Mouse (Mus musculus): ENCODE results near the gene Usp36.

The Usp36 gene

GRCm38 (mm10) chr11:118248150-118249011, 41.7 kb downstream of the Usp36 start, which contains the start of gene Cyth1:
Gene Cyth1 (minus strand): TSS chr11:118248592.
- DNase-seq (ENCODE audit: low read depth, low spot score) = peak; percentile 99

- DNase-seq (ENCODE audit: low read depth, low spot score) = no peak
Measured at GRCm38 (mm10) chr11:118247359-118248095, 42.5 kb downstream of the Usp36 start.

- no peak for DNase-seq (ENCODE audit: low read depth, low spot score)
Measured at GRCm38 (mm10) chr11:118246724-118247123, 43.3 kb downstream of the Usp36 start.

GRCm38 (mm10) chr11:118245130-118245529, 44.9 kb downstream of the Usp36 start:
- DNase-seq (ENCODE audit: low read depth, low spot score) = no peak

- DNase-seq (ENCODE audit: low read depth, low spot score) = no peak
Measured at GRCm38 (mm10) chr11:118243627-118244261, 46.3 kb downstream of the Usp36 start.

- DNase-seq (ENCODE audit: low read depth, low spot score) = no peak
Measured at GRCm38 (mm10) chr11:118242506-118242905, 47.5 kb downstream of the Usp36 start.

- no peak for DNase-seq (ENCODE audit: low read depth, low spot score)
Measured at GRCm38 (mm10) chr11:118240388-118240787, 49.7 kb downstream of the Usp36 start.

- DNase-seq (ENCODE audit: low read depth, low spot score) = no peak
Measured at GRCm38 (mm10) chr11:118239281-118240198, 50.5 kb downstream of the Usp36 start.

GRCm38 (mm10) chr11:118236520-118237190, 53.4 kb downstream of the Usp36 start:
- no peak for DNase-seq (ENCODE audit: low read depth, low spot score)

- no peak for DNase-seq (ENCODE audit: low read depth, low spot score)
Measured at GRCm38 (mm10) chr11:118234929-118235328, 55.1 kb downstream of the Usp36 start.

GRCm38 (mm10) chr11:118234500-118234899, 55.5 kb downstream of the Usp36 start:
- DNase-seq (ENCODE audit: low read depth, low spot score) = no peak

- no peak for DNase-seq (ENCODE audit: low read depth, low spot score)
Measured at GRCm38 (mm10) chr11:118233924-118234323, 56.1 kb downstream of the Usp36 start.

- DNase-seq (ENCODE audit: low read depth, low spot score) = no peak
Measured at GRCm38 (mm10) chr11:118232314-118232831, 57.7 kb downstream of the Usp36 start.

GRCm38 (mm10) chr11:118229941-118230340, 60.1 kb downstream of the Usp36 start:
- no peak for DNase-seq (ENCODE audit: low read depth, low spot score)

GRCm38 (mm10) chr11:118227650-118228049, 62.4 kb downstream of the Usp36 start:
- DNase-seq (ENCODE audit: low read depth, low spot score) = no peak

- no peak for DNase-seq (ENCODE audit: low read depth, low spot score)
Measured at GRCm38 (mm10) chr11:118226850-118227249, 63.2 kb downstream of the Usp36 start.

GRCm38 (mm10) chr11:118225862-118226261, 64.2 kb downstream of the Usp36 start:
- DNase-seq (ENCODE audit: low read depth, low spot score) = no peak

- DNase-seq (ENCODE audit: low read depth, low spot score) = no peak
Measured at GRCm38 (mm10) chr11:118225056-118225836, 64.8 kb downstream of the Usp36 start.

- DNase-seq (ENCODE audit: low read depth, low spot score) = no peak
Measured at GRCm38 (mm10) chr11:118223416-118224067, 66.5 kb downstream of the Usp36 start.

Data from ES-CJ7 (cell line).